Mouse (Mus musculus) midbrain, embryonic 15.5 days (tissue): ENCODE measurements around the gene Shank2. TPM values are rescaled to one million over a fixed set of nuclear protein-coding genes. Genes with fewer than 3 reads are reported as not detected.

Experiments
- ATAC-seq: fragments of 200-750 bp; cut with Nextera tagmentation; replicated peaks from 2 replicates; pipeline ENCODE4 v1.8.0; 2017; ENCODE audit warnings: moderate TSS enrichment
- H3K27ac ChIP-seq: fragments of 300-500 bp; sonication (generic); 2 replicates; pipeline ENCODE4 v1.5.1; 2015; ENCODE audit warnings: mild to moderate bottlenecking, inconsistent platforms
- H3K27me3 ChIP-seq: fragments of 300-500 bp; sonication (generic); replicated peaks from 2 replicates; pipeline ENCODE4 v1.6.1; 2015; ENCODE audit warnings: inconsistent platforms
- H3K36me3 ChIP-seq: fragments of 300-500 bp; sonication (generic); replicated peaks from 2 replicates; pipeline ENCODE4 v1.6.1; 2015; ENCODE audit warnings: inconsistent platforms
- H3K4me1 ChIP-seq: fragments of 300-500 bp; sonication (generic); 2 replicates; pipeline ENCODE4 v1.6.1; 2015; ENCODE audit warnings: inconsistent platforms
- H3K4me2 ChIP-seq: fragments of 300-500 bp; sonication (generic); 2 replicates; pipeline ENCODE4 v1.6.1; 2015; ENCODE audit warnings: inconsistent platforms, mild to moderate bottlenecking, moderate library complexity
- H3K4me3 ChIP-seq: fragments of 300-500 bp; sonication (generic); 2 replicates; pipeline ENCODE4 v1.5.1; 2015; ENCODE audit warnings: mild to moderate bottlenecking, inconsistent platforms
- H3K9ac ChIP-seq: fragments of 300-500 bp; sonication (generic); 2 replicates; pipeline ENCODE4 v1.6.1; 2015; ENCODE audit warnings: mild to moderate bottlenecking, inconsistent platforms
- H3K9me3 ChIP-seq: fragments of 300-500 bp; sonication (generic); 2 replicates; pipeline ENCODE4 v1.6.1; 2016; ENCODE audit warnings: inconsistent platforms
- WGBS: fragments of 180-500 bp; shearing (Covaris S2); methylation state at CpG from one replicate; pipeline ENCODE4 v1.1.7; 2015; ENCODE audit warnings: mixed read lengths; 5-methylcytosine and 5-hydroxymethylcytosine counted together
- polyA plus RNA-seq: library from polyadenylated mRNA; unstranded; fragments of >200 nt; fragmentation: Nextera tagmentation; extraction: Ambion mirVana; gene quantifications from 2 replicates; pipeline ENCODE4 v1.2.1, GENCODE M21; 2015

Gene Shank2
- polyA plus RNA-seq, 1 experiment from 2014 or later, result 10.5 TPM

DNA sequence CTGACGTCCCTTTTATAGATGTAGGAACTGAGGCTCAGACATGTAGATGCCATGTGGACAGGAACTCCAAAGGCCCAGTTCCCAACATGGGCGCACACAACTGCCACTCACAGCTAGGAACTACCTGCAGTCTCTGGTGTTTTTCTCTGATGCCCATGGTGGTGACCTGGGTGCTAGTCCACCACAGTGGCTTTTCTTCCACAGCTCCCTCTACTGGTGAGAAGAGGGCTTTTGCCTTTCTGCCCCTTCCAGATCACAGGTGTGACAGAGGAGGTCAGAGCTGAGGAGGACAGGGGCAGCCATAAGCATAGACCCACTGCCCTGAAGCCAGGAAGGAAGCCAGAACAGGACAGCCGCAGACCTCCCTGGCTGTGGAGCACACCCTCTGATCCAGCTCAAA is 425.7 kb downstream of the Shank2 start:
- no peak overlapping the region for H3K27ac ChIP-seq
- H3K27me3 ChIP-seq, result no peaks in the 10 kb centered on the region
- H3K4me2 ChIP-seq, result no peak overlapping the region
- 73% methylated on average over 3 of the region's 3 CpGs for WGBS
- no peaks in the 10 kb centered on the region for H3K9me3 ChIP-seq
- no peak overlapping the region for H3K9ac ChIP-seq
- no peaks in the 10 kb centered on the region for H3K36me3 ChIP-seq
- peaks cover 8% of the 10 kb centered on the region for H3K4me1 ChIP-seq
- H3K4me3 ChIP-seq, result no peak overlapping the region
- no peak for ATAC-seq

DNA sequence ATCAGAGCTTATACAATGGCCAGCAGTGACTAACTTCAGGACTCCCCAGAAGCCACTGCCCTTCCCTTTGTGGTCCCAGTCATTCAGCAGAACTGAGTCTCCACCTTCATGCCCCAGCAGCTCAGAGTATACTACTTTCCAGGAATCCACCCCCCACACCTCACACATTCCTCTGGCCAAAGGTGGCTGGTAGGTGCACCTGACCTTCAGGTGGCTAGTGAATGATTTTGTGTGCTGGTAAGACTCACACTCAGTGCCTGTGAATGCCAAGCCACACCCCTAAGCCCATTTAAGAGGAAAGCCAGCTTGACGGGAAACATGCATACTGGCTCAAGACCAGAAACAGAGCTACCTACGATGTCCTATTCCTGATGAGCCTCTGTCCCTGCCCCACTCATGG is 431.2 kb downstream of the Shank2 start:
- ATAC-seq, result no peak
- Histone ChIP-seq H3K9me3 (no peaks in the 10 kb centered on the region), H3K9ac (no peak overlapping the region), H3K27me3 (no peaks in the 10 kb centered on the region), H3K4me2 (no peak overlapping the region), H3K27ac (no peak overlapping the region), H3K36me3 (peaks cover 15% of the 10 kb centered on the region), H3K4me3 (no peak overlapping the region), H3K4me1 (no peaks in the 10 kb centered on the region)
- 80% methylated on average over 2 of the region's 2 CpGs for WGBS

DNA sequence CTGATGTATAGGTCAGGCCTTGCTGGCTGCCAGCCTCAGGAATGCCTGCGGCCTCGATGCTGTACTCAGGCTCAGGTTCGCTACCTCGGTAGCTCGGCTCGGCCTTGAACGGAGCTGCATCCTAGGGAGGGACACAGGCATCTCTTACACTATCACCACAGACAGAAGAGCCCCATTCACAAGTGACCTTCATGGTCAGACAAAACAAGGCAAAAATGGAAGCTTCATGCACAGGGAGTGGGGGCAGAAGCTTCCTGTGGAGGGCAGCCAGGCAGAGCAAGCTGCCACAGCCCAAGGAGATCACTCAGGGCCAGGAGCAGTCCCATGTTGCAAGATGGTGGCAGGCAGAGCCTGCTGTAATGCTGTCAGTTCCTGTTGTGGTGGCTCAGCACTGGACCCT is 437.1 kb downstream of the Shank2 start:
- no peaks in the 10 kb centered on the region for H3K4me1 ChIP-seq
- H3K27me3 ChIP-seq, result no peaks in the 10 kb centered on the region
- WGBS, result over 99% methylated on average over 7 of the region's 7 CpGs
- H3K36me3 ChIP-seq, result peaks cover 59% of the 10 kb centered on the region
- no peaks in the 10 kb centered on the region for H3K9me3 ChIP-seq
- H3K27ac ChIP-seq, result no peak overlapping the region
- no peak for ATAC-seq
- H3K4me3 ChIP-seq, result no peak overlapping the region
- no peak overlapping the region for H3K9ac ChIP-seq
- no peak overlapping the region for H3K4me2 ChIP-seq

DNA sequence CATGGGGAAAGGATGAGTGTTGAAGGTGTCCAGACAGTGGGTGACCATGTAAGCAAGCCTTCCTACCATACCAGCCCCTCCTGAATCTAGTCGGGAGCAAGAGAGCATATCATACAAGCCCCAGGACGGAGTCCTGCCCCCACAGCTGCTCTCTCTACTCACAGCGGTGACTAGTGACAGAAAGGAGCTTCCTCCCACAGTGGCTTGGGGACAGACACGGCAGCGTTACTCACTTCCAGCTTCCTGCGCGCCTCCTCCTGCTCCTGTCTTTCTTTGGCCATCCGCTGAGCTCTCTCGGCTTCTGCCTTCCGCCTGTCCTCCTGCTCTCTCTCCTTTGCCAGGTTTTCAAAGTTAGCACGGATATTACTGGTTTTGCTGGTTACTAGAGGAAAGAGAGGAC is 439.7 kb downstream of the Shank2 start:
- Histone ChIP-seq H3K4me1 (no peaks in the 10 kb centered on the region), H3K9me3 (no peaks in the 10 kb centered on the region), H3K36me3 (peaks cover 76% of the 10 kb centered on the region), H3K9ac (no peak overlapping the region), H3K27ac (no peak overlapping the region), H3K27me3 (no peaks in the 10 kb centered on the region), H3K4me3 (no peak overlapping the region), H3K4me2 (no peak overlapping the region)
- 93% methylated on average over 11 of the region's 11 CpGs for WGBS
- no peak for ATAC-seq

DNA sequence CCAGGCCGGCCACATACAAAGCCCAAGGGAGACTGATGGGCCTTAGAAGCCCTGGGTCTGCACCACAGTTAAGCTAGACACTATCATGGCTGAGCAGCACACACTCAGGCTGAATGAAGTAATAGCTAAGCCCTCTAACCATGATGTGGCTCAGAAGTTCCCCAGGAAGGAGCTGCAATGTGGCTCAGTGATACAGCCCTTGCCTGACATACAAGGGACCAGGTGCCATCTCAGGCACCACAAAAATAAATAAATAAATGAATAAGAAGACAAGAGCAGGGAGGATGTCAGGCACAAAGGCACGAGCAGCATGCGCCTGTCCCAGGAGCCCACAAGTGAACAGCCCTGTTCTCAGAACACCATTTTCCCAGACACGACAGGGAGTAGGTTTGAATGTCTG is 440.2 kb downstream of the Shank2 start:
- Histone ChIP-seq H3K27ac (no peak overlapping the region), H3K9ac (no peak overlapping the region), H3K4me3 (no peak overlapping the region), H3K9me3 (no peaks in the 10 kb centered on the region), H3K4me2 (no peak overlapping the region), H3K4me1 (no peaks in the 10 kb centered on the region), H3K36me3 (peaks cover 71% of the 10 kb centered on the region), H3K27me3 (no peaks in the 10 kb centered on the region)
- WGBS, result 92% methylated on average over 4 of the region's 4 CpGs
- no peak for ATAC-seq

DNA sequence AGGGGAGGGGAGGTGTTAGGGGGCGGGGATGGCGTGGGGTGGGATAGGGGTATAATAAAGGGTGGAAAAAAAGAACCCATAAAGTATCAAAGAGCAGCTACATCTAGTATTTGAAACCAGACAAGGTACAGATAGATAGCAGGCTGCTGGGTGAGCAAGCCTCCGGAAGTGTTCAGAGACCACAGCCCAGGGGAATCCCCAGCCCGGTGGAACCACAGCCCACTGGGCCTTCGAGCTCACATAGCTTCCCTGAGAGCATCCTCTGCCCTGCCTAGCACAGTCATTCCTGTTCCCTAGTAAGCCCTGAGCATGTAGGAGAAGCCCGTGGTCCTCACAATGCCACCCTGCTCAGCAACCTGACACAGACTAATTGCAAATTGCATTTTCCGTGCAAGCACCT is 443.1 kb downstream of the Shank2 start:
- Histone ChIP-seq H3K4me2 (no peak overlapping the region), H3K9me3 (no peaks in the 10 kb centered on the region), H3K27me3 (no peaks in the 10 kb centered on the region), H3K4me3 (no peak overlapping the region), H3K9ac (no peak overlapping the region), H3K36me3 (peaks cover 61% of the 10 kb centered on the region), H3K4me1 (no peaks in the 10 kb centered on the region), H3K27ac (no peak overlapping the region)
- WGBS, result 96% methylated on average over 7 of the region's 7 CpGs
- no peak for ATAC-seq

DNA sequence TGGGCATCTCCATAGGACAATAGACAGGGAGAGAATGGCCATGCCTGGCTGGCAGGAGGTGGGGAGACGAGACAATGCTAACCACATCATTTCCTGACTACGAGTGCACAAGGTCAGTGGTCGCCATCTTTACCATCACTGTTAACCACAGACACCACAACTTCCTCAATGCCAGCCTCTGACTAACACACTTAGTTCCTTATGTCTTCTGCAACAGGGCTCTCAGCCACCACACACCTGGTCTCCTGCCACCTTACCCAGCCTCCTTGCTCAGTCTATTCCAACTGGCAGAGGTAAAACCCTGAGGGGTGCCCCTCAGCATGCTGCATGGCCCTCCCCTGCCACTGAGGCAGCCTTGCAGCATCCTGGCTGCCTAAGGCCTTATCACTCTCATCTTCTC is 445.4 kb downstream of the Shank2 start:
- Histone ChIP-seq H3K4me3 (no peak overlapping the region), H3K4me1 (no peaks in the 10 kb centered on the region), H3K27me3 (no peaks in the 10 kb centered on the region), H3K27ac (no peak overlapping the region), H3K9ac (no peak overlapping the region), H3K4me2 (no peak overlapping the region), H3K36me3 (peaks cover 44% of the 10 kb centered on the region), H3K9me3 (no peaks in the 10 kb centered on the region)
- WGBS, result 91% methylated on average over 3 of the region's 3 CpGs
- no peak for ATAC-seq

DNA sequence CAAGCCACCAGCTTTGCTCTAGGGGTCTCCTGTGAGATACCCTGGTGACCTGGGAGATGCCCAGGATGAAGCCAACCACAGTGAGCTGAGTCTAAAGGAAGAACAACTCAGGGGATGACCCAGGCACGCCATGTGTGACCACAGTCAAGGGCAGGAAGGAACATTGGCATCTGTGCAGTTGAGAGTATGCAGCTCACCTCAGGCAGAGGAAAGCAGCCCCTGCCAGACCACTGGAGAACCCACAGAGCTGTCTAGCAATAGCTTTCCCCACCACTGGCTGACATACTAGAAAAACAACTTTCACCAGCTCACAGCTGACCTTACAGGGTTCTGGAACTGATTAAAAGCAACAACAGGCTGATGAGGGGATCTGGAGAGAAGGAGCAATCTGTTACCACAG is 446.5 kb downstream of the Shank2 start:
- 88% methylated on average over 1 of the region's 1 CpGs for WGBS

DNA sequence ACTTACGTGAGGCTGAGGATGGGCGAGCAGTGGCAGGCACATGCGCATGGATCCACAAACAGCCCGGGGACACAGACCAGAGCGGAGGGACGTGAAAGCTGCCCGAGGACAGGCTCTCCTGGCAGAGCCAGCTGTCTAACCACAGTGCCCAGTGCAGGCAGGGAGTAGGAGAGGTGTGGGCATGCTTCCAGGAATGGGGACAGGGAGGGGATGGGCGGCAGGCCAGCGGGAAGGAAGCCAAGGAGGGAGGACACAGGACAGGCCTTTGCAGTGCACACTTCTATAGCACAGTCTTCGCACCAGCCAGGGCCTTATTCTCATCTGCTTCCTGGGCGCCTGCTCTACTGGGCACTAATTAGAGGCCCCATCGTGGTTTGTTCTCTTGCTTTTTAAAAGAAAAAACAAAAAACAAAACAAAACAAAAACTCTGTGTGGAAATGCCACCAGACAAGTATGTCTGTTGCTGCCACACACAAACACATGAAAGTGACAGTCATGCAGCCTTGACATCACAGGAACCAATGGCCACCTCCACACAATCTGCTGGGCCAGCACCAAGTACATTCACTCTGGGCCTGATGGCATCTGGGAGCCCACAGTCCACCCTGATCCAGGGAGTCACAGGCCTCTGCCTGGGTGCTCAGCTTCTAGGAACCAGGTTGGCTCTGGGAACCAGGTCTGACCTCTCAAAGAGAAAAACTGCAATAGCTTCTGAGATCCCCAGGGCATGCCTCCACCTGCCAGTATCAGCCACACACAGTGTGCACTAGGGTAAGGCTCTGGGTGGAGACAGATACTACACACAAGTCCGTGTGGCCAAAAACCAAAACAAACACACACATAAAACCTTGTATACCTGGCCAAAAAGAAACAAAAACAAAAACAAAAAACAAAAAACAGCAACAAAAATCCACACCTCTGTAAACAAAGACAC is 448.2 kb downstream of the Shank2 start:
- peak; percentile 84 for ATAC-seq
- Histone ChIP-seq H3K4me3 (no peak overlapping the region), H3K27ac (0 out of 2 replicates have a peak overlapping the region, but pooled peaks have one; percentile 16), H3K27me3 (no peaks in the 10 kb centered on the region), H3K4me1 (no peaks in the 10 kb centered on the region), H3K4me2 (no peak overlapping the region), H3K9me3 (no peaks in the 10 kb centered on the region), H3K9ac (no peak overlapping the region), H3K36me3 (peaks cover 59% of the 10 kb centered on the region)
- WGBS, result 83% methylated on average over 13 of the region's 13 CpGs

More for the DNA sequence above, 446.5 kb downstream of the Shank2 start:
- H3K9ac ChIP-seq, result no peak overlapping the region
- H3K27me3 ChIP-seq, result no peaks in the 10 kb centered on the region
- no peak overlapping the region for H3K4me3 ChIP-seq
- ATAC-seq, result no peak
- no peaks in the 10 kb centered on the region for H3K9me3 ChIP-seq
- peaks cover 49% of the 10 kb centered on the region for H3K36me3 ChIP-seq
- no peaks in the 10 kb centered on the region for H3K4me1 ChIP-seq
- H3K27ac ChIP-seq, result no peak overlapping the region
- no peak overlapping the region for H3K4me2 ChIP-seq

DNA sequence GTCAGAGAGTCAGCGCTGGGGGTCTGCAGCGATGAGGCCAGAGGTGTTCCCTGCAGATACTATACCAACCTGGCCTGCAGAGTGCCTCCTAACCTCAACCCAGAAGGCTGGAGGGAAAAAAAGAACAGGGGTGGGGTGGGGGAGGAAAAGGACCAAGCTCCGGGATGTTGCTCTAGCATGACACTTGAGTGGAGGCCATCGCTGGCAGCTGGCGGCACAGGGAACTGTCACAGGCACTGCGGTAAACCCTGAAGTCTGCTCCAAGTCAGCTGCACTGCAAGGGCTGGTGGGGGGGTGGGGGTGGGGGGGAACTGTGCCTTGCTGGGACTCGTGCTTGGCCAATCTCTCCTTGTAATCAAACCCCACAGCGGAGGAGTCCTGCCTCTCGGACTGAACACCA is 448.9 kb downstream of the Shank2 start:
- Histone ChIP-seq H3K27me3 (no peaks in the 10 kb centered on the region), H3K9ac (no peak overlapping the region), H3K36me3 (peaks cover 57% of the 10 kb centered on the region), H3K9me3 (no peaks in the 10 kb centered on the region), H3K4me1 (no peaks in the 10 kb centered on the region), H3K4me2 (no peak overlapping the region), H3K4me3 (no peak overlapping the region), H3K27ac (no peak overlapping the region)
- no peak for ATAC-seq
- WGBS, result 93% methylated on average over 9 of the region's 9 CpGs

DNA sequence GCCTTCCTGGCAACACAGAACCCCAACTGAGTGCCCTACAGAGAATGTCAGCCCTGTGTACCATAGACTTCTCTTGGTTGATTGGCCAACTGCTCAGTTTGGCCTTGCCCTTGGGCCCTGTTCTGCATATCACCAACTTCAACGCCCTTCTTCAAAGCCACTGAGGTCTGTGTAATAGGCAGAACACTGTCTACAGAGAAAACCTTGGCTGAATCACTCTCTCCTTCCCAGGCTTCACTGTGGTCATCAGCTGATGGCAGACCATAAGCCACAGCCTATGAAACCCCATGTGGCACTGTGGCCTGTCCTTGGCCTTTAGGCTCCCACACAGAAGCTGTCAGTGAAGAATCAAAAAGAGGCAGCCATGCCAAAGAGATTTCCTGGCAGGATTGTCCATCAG is 457.2 kb downstream of the Shank2 start:
- Histone ChIP-seq H3K4me1 (no peaks in the 10 kb centered on the region), H3K27me3 (no peaks in the 10 kb centered on the region), H3K4me3 (no peak overlapping the region), H3K9ac (no peak overlapping the region), H3K27ac (no peak overlapping the region), H3K9me3 (no peaks in the 10 kb centered on the region), H3K4me2 (no peak overlapping the region), H3K36me3 (peaks cover 92% of the 10 kb centered on the region)
- no peak for ATAC-seq
- 97% methylated on average over 1 of the region's 1 CpGs for WGBS

DNA sequence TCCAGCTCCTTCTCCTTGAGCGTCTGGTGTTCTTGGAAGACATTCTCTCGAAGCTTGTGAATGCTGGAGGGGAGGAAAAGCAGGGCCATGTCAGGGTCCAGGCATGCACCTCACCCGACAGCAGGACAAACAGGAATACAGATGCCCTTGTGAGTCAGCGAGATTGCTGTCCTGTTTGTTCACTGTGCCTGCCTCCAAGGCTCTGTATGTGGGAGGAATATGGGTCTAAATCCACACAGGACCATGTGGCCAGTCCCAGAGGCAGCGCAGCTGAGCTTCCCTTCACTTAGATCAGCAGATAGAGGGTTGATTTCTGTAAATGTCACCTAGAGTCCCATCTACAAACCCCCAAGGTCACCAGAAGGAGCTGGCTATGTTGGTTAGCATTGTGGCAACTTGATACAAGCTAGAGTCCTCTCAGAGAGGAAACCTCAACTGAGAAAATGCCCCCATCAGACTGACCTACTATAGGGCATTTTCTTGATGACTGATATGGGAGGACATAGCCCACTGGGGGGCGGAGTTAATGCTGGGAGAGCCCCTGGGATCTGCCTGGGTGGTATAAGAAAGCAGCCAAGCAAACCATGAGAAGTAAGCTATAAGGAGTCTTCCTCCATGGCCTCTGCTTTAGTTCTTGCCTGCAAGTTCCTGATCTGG is 459.6 kb downstream of the Shank2 start:
- 95% methylated on average over 6 of the region's 6 CpGs for WGBS
- no peaks in the 10 kb centered on the region for H3K9me3 ChIP-seq
- no peaks in the 10 kb centered on the region for H3K27me3 ChIP-seq
- ATAC-seq, result no peak
- H3K4me3 ChIP-seq, result no peak overlapping the region
- no peak overlapping the region for H3K4me2 ChIP-seq
- H3K36me3 ChIP-seq, result peaks cover 78% of the 10 kb centered on the region
- H3K9ac ChIP-seq, result no peak overlapping the region
- H3K27ac ChIP-seq, result no peak overlapping the region
- H3K4me1 ChIP-seq, result no peaks in the 10 kb centered on the region

DNA sequence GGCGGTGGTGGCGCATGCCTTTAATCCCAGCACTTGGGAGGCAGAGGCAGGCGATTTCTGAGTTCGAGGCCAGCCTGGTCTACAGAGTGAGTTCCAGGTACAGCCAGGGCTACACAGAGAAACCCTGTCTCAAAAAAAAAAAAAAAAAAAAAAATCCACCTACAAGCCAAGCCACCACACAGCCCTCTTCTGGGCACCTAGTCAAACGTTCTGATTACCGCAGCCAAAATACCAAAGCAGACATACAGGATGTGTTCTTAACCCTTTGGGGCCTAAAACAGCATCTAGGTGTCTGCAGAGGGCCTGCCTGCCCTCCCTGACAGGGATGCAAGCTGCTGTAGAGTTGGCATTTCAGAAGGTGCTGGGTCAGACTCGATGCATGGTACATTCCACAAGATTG is 460.8 kb downstream of the Shank2 start:
- Histone ChIP-seq H3K4me1 (peaks cover 3% of the 10 kb centered on the region; the same call in 1 of the 2 replicates), H3K27ac (no peak overlapping the region), H3K27me3 (no peaks in the 10 kb centered on the region), H3K9me3 (no peaks in the 10 kb centered on the region), H3K4me3 (no peak overlapping the region), H3K9ac (no peak overlapping the region), H3K36me3 (peaks cover 67% of the 10 kb centered on the region), H3K4me2 (no peak overlapping the region)
- 95% methylated on average over 7 of the region's 7 CpGs for WGBS
- no peak for ATAC-seq
